Mouse (Mus musculus) ES-E14 (cell line): ENCODE measurements around the gene Il18.

ENCODE experiments used
- CHD2 ChIP-seq: IDR thresholded peaks from 2 replicates; pipeline ENCODE4 v1.6.1; 2014; ENCODE audit warnings: mild to moderate bottlenecking, low read depth, low read length, inconsistent platforms
- HCFC1 ChIP-seq: IDR thresholded peaks from 2 replicates; pipeline ENCODE4 v1.6.1; 2012; ENCODE audit warnings: low read length, inconsistent platforms, borderline replicate concordance; ENCODE audit not compliant: insufficient read depth
- ZC3H11A ChIP-seq: IDR thresholded peaks from 2 replicates; pipeline ENCODE4 v1.6.1; 2012; ENCODE audit warnings: low read depth, mild to moderate bottlenecking, inconsistent platforms, low read length, borderline replicate concordance
- ZNF384 ChIP-seq: IDR thresholded peaks from 2 replicates; pipeline ENCODE4 v1.6.1; 2012; ENCODE audit warnings: low read depth, low read length, inconsistent platforms

DNA sequence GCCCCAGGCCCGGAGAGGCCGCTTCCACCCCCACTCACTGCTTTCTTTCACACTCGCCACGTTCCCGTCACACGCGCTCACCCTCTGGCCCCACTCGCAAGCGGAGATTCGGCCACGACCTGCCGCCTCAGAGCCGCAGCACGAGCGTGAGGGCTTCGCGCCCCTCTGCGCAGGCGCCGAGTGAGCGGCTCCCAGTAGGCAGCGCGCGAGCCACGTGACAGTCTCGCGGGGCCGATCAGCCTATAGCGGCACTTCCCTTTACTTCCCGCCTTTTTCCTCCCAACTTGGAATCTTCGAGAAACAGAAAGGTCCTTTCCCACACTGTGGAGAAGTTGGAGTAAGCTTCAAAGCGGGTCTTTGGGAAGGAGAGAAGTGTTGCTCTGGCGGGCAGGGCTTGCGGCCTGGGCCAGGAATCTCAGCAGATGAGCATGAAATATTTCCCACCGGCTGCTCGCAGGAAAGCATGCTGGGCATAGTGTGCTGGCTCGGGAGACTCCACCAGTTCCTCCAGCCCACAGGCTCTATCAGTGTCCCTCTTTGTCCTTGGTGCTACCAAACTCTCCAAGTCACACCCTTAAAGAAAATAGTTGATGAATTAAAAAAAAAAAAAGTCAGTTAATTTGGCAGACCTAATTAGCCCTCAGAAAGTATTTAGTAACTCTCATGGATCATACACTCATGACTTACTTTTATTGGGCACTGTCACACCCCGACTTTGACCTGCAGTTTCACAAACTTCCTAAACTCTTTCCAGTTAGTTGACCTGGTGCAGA lies 6.7 kb downstream of the Il18 start, which contains the start of gene Tex12:
- no peak for TF ChIP-seq HCFC1
- peak; percentile 48; the same call in 1 of the 2 replicates for TF ChIP-seq CHD2
- no peak for TF ChIP-seq ZNF384
- TF ChIP-seq ZC3H11A = no peak
